Mouse (Mus musculus): Measurements from ENCODE around the gene Psmb3. TPM values are rescaled to one million over a fixed set of nuclear protein-coding genes. Genes with fewer than 3 reads are reported as not detected.
"Not testable (repeated sequence)": the region's sequence is repeated elsewhere in the genome, so short reads cannot be mapped to it uniquely, and the experiment has no call there.

The Psmb3 gene
- total and polyA plus RNA-seq, 3 experiments: 560 to 1,251 (median 863) TPM

GRCm38 (mm10) chr11:97710067-97710466 lies 6.9 kb downstream of the Psmb3 start:
- H3K9me3 ChIP-seq (replicated peaks; ENCODE audit: low read length); H3K27ac ChIP-seq (ENCODE audit: insufficient read depth, low read depth); H3K27me3 ChIP-seq (replicated peaks); H3K4me3 ChIP-seq (replicated peaks in 1 of 3; ENCODE audit: low read depth in 2 of 3, low read length in 2 of 3, poor library complexity in 1 of 3); H3K9ac ChIP-seq (ENCODE audit: insufficient read depth, low read depth); H3K4me2 ChIP-seq (ENCODE audit: insufficient read depth, low read depth, poor library complexity, severe bottlenecking); dilution Hi-C loops (cut with MboI; ENCODE audit: extremely low pct_ligation_motif_present, extremely low pct_unique_long_range_greater_than_20kb, low sequenced_read_pairs); DNase-seq (ENCODE audit: extremely low read depth); in situ Hi-C loops (cut with MboI; ENCODE audit: low pct_ligation_motif_present, low pct_unique_long_range_greater_than_20kb, low sequenced_read_pairs): not testable (repeated sequence)
- TF ChIP-seq CTCF (conservative IDR thresholded peaks at IDR 0.05 in 1 of 2, IDR thresholded peaks at IDR 0.05 in 1 of 2; ENCODE audit: low read depth in 2 of 2, low read length in 2 of 2): peak in 1 of 2 experiments; percentile 42; a peak in 2 of 4 replicates
- TF ChIP-seq ZNF384 (IDR thresholded peaks at IDR 0.05; ENCODE audit: low read depth, low read length): peak; percentile 61
- TF ChIP-seq MYC (IDR thresholded peaks at IDR 0.05; ENCODE audit: low read depth, low read length): 0 out of 2 replicates have a peak, but pooled peaks have one; percentile 27
- peaks cover 68 to 84% of the 10 kb centered on the region in 2 experiments for H3K36me3 ChIP-seq (replicated peaks in 1 of 2; ENCODE audit: control insufficient read depth in 1 of 2, insufficient read depth in 1 of 2, low read length in 1 of 2)
- H3K79me2 ChIP-seq (replicated peaks; ENCODE audit: control insufficient read depth, extremely low read depth, insufficient read depth, poor library complexity, severe bottlenecking): peaks cover 15% of the 10 kb centered on the region
- peaks cover 3 to 12% of the 10 kb centered on the region in 2 experiments; a peak in 3 of 4 replicates for H3K4me1 ChIP-seq (ENCODE audit: control insufficient read depth in 1 of 2, insufficient read depth in 2 of 2)

GRCm38 (mm10) chr11:97711200-97711900 lies 8.2 kb downstream of the Psmb3 start:
- in situ Hi-C loops (cut with MboI; ENCODE audit: low pct_ligation_motif_present, low pct_unique_long_range_greater_than_20kb, low sequenced_read_pairs): no loop called here
- TF ChIP-seq CHD2 (IDR thresholded peaks at IDR 0.05; ENCODE audit: low read length): no peak
- no peak for TF ChIP-seq ZKSCAN1 (IDR thresholded peaks at IDR 0.05; ENCODE audit: borderline replicate concordance, low read depth, low read length)
- no peak for TF ChIP-seq SMC3 (IDR thresholded peaks at IDR 0.05; ENCODE audit: low read depth, low read length)
- no peak for TF ChIP-seq EP300 (IDR thresholded peaks at IDR 0.05; ENCODE audit: low read length)
- no peak for TF ChIP-seq UBTF (IDR thresholded peaks at IDR 0.05; ENCODE audit: low read depth, low read length)
- TF ChIP-seq KAT2A (IDR thresholded peaks at IDR 0.05; ENCODE audit: insufficient replicate concordance, low read length): no peak
- no peak for TF ChIP-seq IRF4 (IDR thresholded peaks at IDR 0.05; ENCODE audit: low read depth, low read length)
- no peak for TF ChIP-seq TCF12 (IDR thresholded peaks at IDR 0.05; ENCODE audit: low read depth, low read length)
- TF ChIP-seq JUN (IDR thresholded peaks at IDR 0.05; ENCODE audit: insufficient read depth, low read depth, low read length): no peak
- TF ChIP-seq NELFE (IDR thresholded peaks at IDR 0.05; ENCODE audit: low read depth, low read length): no peak
- no peak for TF ChIP-seq PAX5 (IDR thresholded peaks at IDR 0.05; ENCODE audit: low read length)
- TF ChIP-seq ETS1 (conservative IDR thresholded peaks at IDR 0.05; ENCODE audit: low read depth, low read length): no peak
- no peak for TF ChIP-seq ELF1 (IDR thresholded peaks at IDR 0.05; ENCODE audit: low read depth, low read length)
- TF ChIP-seq MEF2A (IDR thresholded peaks at IDR 0.05; ENCODE audit: borderline replicate concordance, low read depth, low read length): no peak
- no peak for TF ChIP-seq BHLHE40 (IDR thresholded peaks at IDR 0.05; ENCODE audit: low read depth, low read length)
- no peak for TF ChIP-seq TBP (conservative IDR thresholded peaks at IDR 0.05; ENCODE audit: low read depth, low read length)
- H3K4me2 ChIP-seq (ENCODE audit: insufficient read depth, low read depth, poor library complexity, severe bottlenecking): no peak overlapping the region
- no peaks in the 10 kb centered on the region for H3K27me3 ChIP-seq (replicated peaks)
- H3K9me3 ChIP-seq (replicated peaks; ENCODE audit: low read length): peaks cover 4% of the 10 kb centered on the region
- no peak overlapping the region for H3K9ac ChIP-seq (ENCODE audit: insufficient read depth, low read depth)
- peaks cover 2% of the 10 kb centered on the region; the same call in 1 of the 2 replicates for H3K79me2 ChIP-seq (replicated peaks; ENCODE audit: control insufficient read depth, extremely low read depth, insufficient read depth, poor library complexity, severe bottlenecking)
- no peak overlapping the region for H3K4me3 ChIP-seq (replicated peaks in 1 of 3; ENCODE audit: low read depth in 2 of 3, low read length in 2 of 3, poor library complexity in 1 of 3)
- no peak for DNase-seq (ENCODE audit: extremely low read depth)
- peaks cover 60 to 82% of the 10 kb centered on the region in 2 experiments for H3K36me3 ChIP-seq (replicated peaks in 1 of 2; ENCODE audit: control insufficient read depth in 1 of 2, insufficient read depth in 1 of 2, low read length in 1 of 2)
- H3K4me1 ChIP-seq (ENCODE audit: control insufficient read depth in 1 of 2, insufficient read depth in 2 of 2): peaks cover 5 to 15% of the 10 kb centered on the region in 2 experiments
- dilution Hi-C loops (cut with MboI; ENCODE audit: extremely low pct_ligation_motif_present, extremely low pct_unique_long_range_greater_than_20kb, low sequenced_read_pairs): no loop called here
- peak overlapping the region; percentile 0; the same call in 1 of the 2 replicates for H3K27ac ChIP-seq (ENCODE audit: insufficient read depth, low read depth)

Data from CH12.LX (cell line).